Mouse (Mus musculus): ENCODE measurements at regions not wholly inside any gene's neighbourhood (a gene's known extent, or its start where the extent isn't known, plus 50 kb on each side); places are given as distances from the start of the nearest gene placed in this dataset.

DNA sequence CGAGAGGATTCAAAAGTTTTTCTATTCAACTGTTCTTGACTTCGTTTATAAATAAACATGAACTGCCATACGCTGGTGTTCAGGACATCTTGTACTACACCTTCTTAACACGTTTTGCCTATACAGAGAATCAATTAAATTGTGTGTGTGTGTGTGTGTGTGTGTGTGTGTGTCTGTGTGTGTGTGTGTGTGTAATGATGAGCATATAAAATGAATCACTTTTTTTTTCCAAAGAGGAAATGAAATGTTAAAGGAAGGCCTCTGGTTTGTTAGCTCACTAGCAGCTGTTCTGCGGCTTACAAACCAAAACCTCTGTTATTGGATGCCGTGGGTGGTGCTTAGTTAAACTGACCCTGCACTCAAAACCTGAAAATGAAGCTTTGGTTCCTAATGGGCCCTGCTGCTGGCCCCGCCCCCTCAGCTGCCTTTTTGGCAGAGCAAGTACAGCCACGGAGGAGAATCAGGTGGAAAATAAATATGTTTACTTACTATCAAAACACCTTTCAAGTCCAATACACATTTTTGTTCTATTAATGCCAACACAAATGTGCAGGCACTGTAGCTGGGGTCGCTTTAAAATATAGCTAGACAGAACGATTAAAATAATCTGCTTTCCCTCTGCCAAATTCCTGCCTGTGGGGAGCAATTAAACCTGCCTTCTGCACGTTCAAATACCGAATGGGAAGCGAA, 65.5 kb upstream of the Tmco5 start:
- peak; percentile 76 for ATAC-seq (replicated peaks; ENCODE audit: low FRiP score)
- no peaks in the 10 kb centered on the region for H3K36me3 ChIP-seq
- H3K4me1 ChIP-seq, result peaks cover 10% of the 10 kb centered on the region
- no peak overlapping the region for H3K4me3 ChIP-seq (replicated peaks)
- H3K4me2 ChIP-seq, result peak overlapping the region; percentile 34
- H3K9me3 ChIP-seq (replicated peaks), result no peaks in the 10 kb centered on the region
- 35% methylated on average over 13 of the region's 13 CpGs for WGBS
- H3K27me3 ChIP-seq, result no peaks in the 10 kb centered on the region
- H3K9ac ChIP-seq, result no peak overlapping the region
- H3K27ac ChIP-seq, result no peak overlapping the region

DNA sequence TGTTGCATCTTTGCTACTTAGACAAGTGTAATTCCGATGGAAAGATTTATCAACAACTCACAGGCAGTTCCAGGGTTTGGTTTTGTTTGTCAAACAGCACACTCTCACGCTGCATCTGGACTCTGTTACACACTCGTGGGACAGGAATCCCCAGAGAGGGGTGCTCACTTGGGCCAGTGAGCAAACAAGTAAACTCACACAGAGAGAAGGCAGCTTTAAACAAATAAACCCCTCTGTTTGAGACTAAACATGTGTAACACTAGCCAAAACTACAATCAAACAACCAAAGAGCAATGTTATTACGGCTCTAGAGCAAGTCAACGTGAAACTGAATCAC, 65.0 kb upstream of the Tmco5 start:
- 33% methylated on average over 5 of the region's 5 CpGs for WGBS

DNA sequence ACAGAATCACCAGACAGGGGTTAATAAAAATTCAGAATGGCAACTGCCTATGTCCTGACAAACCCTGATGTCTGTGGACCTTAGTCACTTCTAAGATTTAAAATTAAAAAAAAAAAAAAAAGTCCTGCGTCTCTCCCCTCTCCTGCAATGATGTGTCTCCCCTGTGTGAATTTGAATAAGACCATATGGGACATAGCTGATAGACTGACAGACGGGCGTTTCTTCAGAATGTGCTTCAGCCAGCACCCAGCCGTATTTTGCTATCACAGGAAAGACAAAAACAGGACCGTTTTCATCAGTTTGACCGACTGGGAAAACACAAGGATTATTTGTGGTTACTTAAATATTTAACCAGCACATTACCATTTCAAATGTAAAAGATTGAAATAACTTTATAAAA, 61.4 kb upstream of the Tmco5 start:
- ATAC-seq (replicated peaks; ENCODE audit: low FRiP score), result no peak
- Histone ChIP-seq H3K36me3 (no peaks in the 10 kb centered on the region), H3K9ac (no peak overlapping the region), H3K4me1 (peaks cover 10% of the 10 kb centered on the region), H3K27me3 (no peaks in the 10 kb centered on the region), H3K9me3 (replicated peaks) (no peaks in the 10 kb centered on the region), H3K27ac (no peak overlapping the region), H3K4me3 (replicated peaks) (no peak overlapping the region), H3K4me2 (no peak overlapping the region)
- WGBS, result 63% methylated on average over 6 of the region's 6 CpGs

More for the DNA sequence above, 65.0 kb upstream of the Tmco5 start:
- Histone ChIP-seq H3K9ac (no peak overlapping the region), H3K4me3 (replicated peaks) (no peak overlapping the region), H3K27ac (no peak overlapping the region), H3K36me3 (no peaks in the 10 kb centered on the region), H3K27me3 (no peaks in the 10 kb centered on the region), H3K4me2 (peak overlapping the region; percentile 34), H3K9me3 (replicated peaks) (no peaks in the 10 kb centered on the region), H3K4me1 (peaks cover 10% of the 10 kb centered on the region)
- ATAC-seq (replicated peaks; ENCODE audit: low FRiP score), result 0 out of 2 replicates have a peak, but pooled peaks have one; percentile 25

DNA sequence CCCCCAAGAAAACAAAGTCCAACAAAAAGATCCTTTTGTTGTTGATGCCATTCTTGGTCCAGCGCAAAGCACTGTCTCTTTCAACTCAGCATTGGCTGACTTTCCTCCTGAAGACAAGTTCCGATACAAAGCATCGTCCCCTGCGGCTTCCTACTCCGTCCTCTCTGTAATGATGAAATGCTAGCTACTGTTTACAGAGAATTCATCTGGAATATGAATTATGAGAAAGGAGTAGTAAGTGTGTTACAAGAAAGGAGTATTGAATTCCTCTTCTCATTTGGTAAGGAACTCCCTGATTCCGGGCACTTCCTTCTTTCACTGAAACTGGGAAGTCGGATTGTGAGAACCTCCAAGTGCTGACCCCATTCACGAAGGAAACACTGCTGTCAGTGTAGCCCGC, 60.9 kb upstream of the Tmco5 start:
- no peak for ATAC-seq (replicated peaks; ENCODE audit: low FRiP score)
- H3K4me2 ChIP-seq, result no peak overlapping the region
- no peak overlapping the region for H3K27ac ChIP-seq

DNA sequence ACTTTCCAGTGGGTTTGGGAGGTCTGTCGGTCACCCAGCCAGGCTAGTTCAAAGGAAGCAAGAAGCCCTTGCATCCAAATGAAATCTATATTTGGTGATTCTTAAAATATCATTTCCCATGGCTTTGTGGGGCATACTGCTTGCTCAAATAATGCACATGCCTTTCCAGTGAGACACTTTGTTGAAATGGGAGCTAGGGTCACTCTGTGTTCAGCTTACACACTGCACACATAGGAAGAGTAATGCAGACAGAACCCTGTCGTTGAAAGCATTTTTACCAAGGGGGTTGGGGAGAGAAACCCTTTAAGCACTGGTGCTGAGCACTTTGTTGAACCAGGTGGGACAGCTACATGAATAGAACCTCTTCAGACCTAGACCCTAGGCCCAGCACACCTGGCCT, 59.9 kb upstream of the Tmco5 start:
- no peaks in the 10 kb centered on the region for H3K27me3 ChIP-seq
- WGBS, result 41% methylated on average over 2 of the region's 2 CpGs
- H3K27ac ChIP-seq, result no peak overlapping the region
- peaks cover 1% of the 10 kb centered on the region for H3K4me1 ChIP-seq
- no peak overlapping the region for H3K4me3 ChIP-seq (replicated peaks)
- no peak overlapping the region for H3K9ac ChIP-seq
- no peaks in the 10 kb centered on the region for H3K36me3 ChIP-seq
- no peak overlapping the region for H3K4me2 ChIP-seq
- no peak; the same call in 1 of the 2 replicates for ATAC-seq (replicated peaks; ENCODE audit: low FRiP score)
- H3K9me3 ChIP-seq (replicated peaks), result no peaks in the 10 kb centered on the region

More for the DNA sequence above, 60.9 kb upstream of the Tmco5 start:
- H3K4me3 ChIP-seq (replicated peaks), result no peak overlapping the region
- H3K9me3 ChIP-seq (replicated peaks), result no peaks in the 10 kb centered on the region
- H3K4me1 ChIP-seq, result peaks cover 9% of the 10 kb centered on the region
- no peak overlapping the region for H3K9ac ChIP-seq
- WGBS, result 71% methylated on average over 9 of the region's 9 CpGs
- no peaks in the 10 kb centered on the region for H3K27me3 ChIP-seq
- no peaks in the 10 kb centered on the region for H3K36me3 ChIP-seq

DNA sequence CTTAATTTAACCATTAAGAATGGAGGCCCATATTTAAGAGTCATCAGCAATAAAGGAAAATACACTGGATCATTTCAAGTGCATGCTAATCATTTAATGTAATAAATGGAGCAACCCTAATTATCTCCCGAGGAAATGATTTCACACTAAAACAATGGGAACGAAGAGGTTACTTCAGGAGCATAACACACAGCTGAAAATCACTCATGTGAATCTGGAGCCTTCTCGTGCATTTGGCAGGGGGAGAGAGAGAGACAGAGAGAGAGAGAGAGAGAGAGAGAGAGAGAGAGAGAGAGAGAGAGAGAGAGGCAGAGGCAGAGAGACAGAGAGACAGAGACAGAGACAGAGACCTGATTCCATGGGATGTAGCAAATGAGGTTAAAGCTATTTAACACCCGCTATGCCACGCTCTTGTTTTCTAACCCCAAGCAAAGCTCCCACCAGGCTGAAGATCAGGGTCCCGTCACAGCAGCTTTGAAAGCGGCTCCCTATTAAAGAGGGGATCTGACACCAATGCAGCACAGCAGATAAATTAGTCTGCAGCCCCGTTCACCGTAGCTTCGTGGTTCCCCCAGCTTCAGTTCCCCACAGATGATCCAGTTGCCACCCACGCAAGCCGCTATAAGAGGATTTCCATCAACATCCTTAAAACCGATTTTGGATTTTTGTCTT, 59.3 kb upstream of the Tmco5 start:
- Histone ChIP-seq H3K9me3 (replicated peaks) (no peaks in the 10 kb centered on the region), H3K27ac (no peak overlapping the region), H3K4me1 (no peaks in the 10 kb centered on the region; the same call in 1 of the 2 replicates), H3K4me3 (replicated peaks) (no peak overlapping the region), H3K9ac (no peak overlapping the region), H3K36me3 (no peaks in the 10 kb centered on the region), H3K27me3 (no peaks in the 10 kb centered on the region), H3K4me2 (0 out of 2 replicates have a peak overlapping the region, but pooled peaks have one; percentile 16)
- ATAC-seq (replicated peaks; ENCODE audit: low FRiP score), result no peak
- 45% methylated on average over 13 of the region's 13 CpGs for WGBS

DNA sequence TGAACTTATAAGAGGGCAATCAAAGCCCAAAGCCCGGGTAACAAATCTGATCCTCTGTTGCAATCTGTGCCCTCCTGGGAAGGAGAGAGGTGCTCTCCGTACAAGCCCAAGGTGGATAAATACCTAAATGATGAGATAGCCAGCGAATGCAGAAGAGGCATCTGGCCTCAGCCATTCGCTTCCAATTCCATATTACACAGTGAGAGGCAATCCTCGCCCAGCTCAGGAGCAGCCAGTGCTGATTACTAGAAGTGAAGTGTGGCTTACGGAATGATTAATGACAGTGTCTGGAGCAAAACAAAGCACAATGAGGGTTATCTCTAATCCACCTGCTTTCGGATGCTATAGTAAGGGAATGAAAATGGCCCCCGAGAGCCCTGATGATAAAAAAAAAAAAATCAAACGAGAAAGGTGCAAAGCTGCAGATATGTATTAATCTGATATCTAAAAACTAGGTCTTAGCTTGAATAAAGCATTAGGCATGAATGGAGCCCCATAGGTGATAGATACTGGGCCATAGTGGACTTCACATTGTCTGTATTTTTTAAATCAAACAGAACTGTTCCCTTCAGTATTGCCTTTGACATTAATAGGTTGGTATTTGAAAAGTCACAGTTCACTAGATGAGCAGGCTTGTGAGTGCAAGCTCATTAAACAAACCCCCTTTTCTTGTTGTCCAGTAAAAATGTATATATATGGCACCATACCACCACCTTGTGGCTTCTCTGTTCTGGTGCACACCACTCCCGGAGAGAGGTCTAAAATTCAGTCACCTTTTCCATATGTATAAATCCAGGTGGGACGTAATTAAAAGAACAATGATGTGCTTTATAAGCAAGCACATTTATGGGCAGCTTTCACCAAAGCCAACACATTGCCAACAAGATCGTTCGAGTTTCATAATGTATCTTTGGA, 57.4 kb upstream of the Tmco5 start:
- Histone ChIP-seq H3K27me3 (no peaks in the 10 kb centered on the region), H3K4me3 (replicated peaks) (no peak overlapping the region), H3K9ac (no peak overlapping the region), H3K27ac (no peak overlapping the region), H3K9me3 (replicated peaks) (no peaks in the 10 kb centered on the region), H3K36me3 (no peaks in the 10 kb centered on the region), H3K4me1 (no peaks in the 10 kb centered on the region; the same call in 1 of the 2 replicates), H3K4me2 (no peak overlapping the region)
- no peak; the same call in 1 of the 2 replicates for ATAC-seq (replicated peaks; ENCODE audit: low FRiP score)
- 58% methylated on average over 13 of the region's 13 CpGs for WGBS

Measured in kidney, embryonic 15.5 days (tissue).